Mouse (Mus musculus): Measurements from ENCODE around the gene Defb25.

DNA sequence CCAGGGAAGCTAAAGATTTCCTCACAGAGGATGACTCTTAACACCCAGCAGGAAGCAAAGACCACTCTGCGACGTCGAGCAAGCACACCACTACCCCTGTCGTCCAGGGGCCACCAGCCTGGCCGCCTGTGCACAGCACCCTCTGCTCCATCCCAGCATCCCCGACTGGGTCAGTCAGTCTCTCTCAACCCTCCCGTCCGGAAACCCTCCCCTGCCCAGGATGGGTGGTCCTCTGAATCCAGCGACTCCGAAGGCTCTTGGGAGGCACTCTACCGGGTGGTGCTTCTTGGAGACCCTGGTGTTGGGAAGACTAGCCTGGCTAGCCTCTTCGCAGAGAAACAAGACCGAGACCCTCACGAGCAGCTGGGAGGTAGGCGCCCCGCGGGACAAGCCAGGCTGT lies 5.2 kb upstream of the Defb25 start:
- TF ChIP-seq CTCF (IDR thresholded peaks at IDR 0.05; ENCODE audit: low read depth, low read length): no peak
- TF ChIP-seq POLR2A (IDR thresholded peaks at IDR 0.05; ENCODE audit: borderline replicate concordance, low read depth, low read length): no peak

All from bone marrow macrophage, adult 2 months (primary cell).